Mouse (Mus musculus) midbrain, postnatal 0 days (tissue): ENCODE results near the gene Klhdc7b. TPM values are rescaled to one million over a fixed set of nuclear protein-coding genes. Genes with fewer than 3 reads are reported as not detected.

Experiments
- ATAC-seq: fragments of 200-750 bp; cut with Nextera tagmentation; 2 replicates; pipeline ENCODE4 v1.8.0; 2017; ENCODE audit warnings: moderate number of reproducible peaks, mild to moderate bottlenecking, moderate TSS enrichment, moderate library complexity; ENCODE audit not compliant: low FRiP score
- DNase-seq: peaks from one replicate; pipeline ENCODE4 v3.0.0-alpha.2; 2015; ENCODE audit warnings: low spot score
- H3K27ac ChIP-seq: fragments of 300-500 bp; sonication (generic); 2 replicates; pipeline ENCODE4 v1.5.1; 2014; ENCODE audit warnings: low read depth, mild to moderate bottlenecking, low read length, mixed read lengths
- H3K27me3 ChIP-seq: fragments of 300-500 bp; sonication (generic); 2 replicates; pipeline ENCODE4 v1.6.1; 2014; ENCODE audit warnings: low read length, control low read depth, mixed read lengths; ENCODE audit not compliant: insufficient read depth
- H3K36me3 ChIP-seq: fragments of 300-500 bp; sonication (generic); 2 replicates; pipeline ENCODE4 v1.6.1; 2014; ENCODE audit warnings: low read length, control low read depth, mixed read lengths; ENCODE audit not compliant: insufficient read depth
- H3K4me1 ChIP-seq: fragments of 300-500 bp; sonication (generic); 2 replicates; pipeline ENCODE4 v1.6.1; 2014; ENCODE audit warnings: mild to moderate bottlenecking, control low read depth, antibody characterized with exemption, low read length, mixed read lengths; ENCODE audit not compliant: insufficient read depth
- H3K4me2 ChIP-seq: fragments of 300-500 bp; sonication (generic); 2 replicates; pipeline ENCODE4 v1.6.1; 2014; ENCODE audit warnings: low read depth, mild to moderate bottlenecking, low read length, mixed read lengths; ENCODE audit not compliant: poor library complexity, severe bottlenecking
- H3K4me3 ChIP-seq: fragments of 300-500 bp; sonication (generic); 2 replicates; pipeline ENCODE4 v1.5.1; 2014; ENCODE audit warnings: low read depth, mild to moderate bottlenecking, low read length, moderate library complexity
- H3K9ac ChIP-seq: fragments of 300-500 bp; sonication (generic); replicated peaks from 2 replicates; pipeline ENCODE4 v1.6.1; 2014; ENCODE audit warnings: mild to moderate bottlenecking, low read length, moderate library complexity, mixed read lengths; ENCODE audit not compliant: poor library complexity, severe bottlenecking
- H3K9me3 ChIP-seq: fragments of 300-500 bp; sonication (generic); 2 replicates; pipeline ENCODE4 v1.6.1; 2016; ENCODE audit warnings: low read length, control low read depth
- CTCF ChIP-seq: IDR thresholded peaks from 2 replicates; pipeline ENCODE4 v1.5.1; 2016; ENCODE audit warnings: antibody characterized with exemption, mild to moderate bottlenecking
- WGBS: fragments of 180-500 bp; shearing (Covaris S2); extraction: QIAGEN DNeasy Blood & Tissue Kit; methylation state at CpG from one replicate; pipeline ENCODE4 v1.1.7; 2014; 5-methylcytosine and 5-hydroxymethylcytosine counted together
- polyA plus RNA-seq: library from polyadenylated mRNA; unstranded; fragments of >200 nt; fragmentation: Nextera tagmentation; extraction: Ambion mirVana; gene quantifications from 2 replicates; pipeline ENCODE4 v1.2.1, GENCODE M21; 2015
- total RNA-seq: library from RNA; depleted of rRNA; stranded (reverse); fragments of >200 nt; gene quantifications from 2 replicates; pipeline ENCODE4 v1.2.3, GENCODE M21; 2014; rRNA removed

Klhdc7b gene
- total and polyA plus RNA-seq, 2 experiments from 2014 or later, result 0.22 TPM; not detected in 1

DNA sequence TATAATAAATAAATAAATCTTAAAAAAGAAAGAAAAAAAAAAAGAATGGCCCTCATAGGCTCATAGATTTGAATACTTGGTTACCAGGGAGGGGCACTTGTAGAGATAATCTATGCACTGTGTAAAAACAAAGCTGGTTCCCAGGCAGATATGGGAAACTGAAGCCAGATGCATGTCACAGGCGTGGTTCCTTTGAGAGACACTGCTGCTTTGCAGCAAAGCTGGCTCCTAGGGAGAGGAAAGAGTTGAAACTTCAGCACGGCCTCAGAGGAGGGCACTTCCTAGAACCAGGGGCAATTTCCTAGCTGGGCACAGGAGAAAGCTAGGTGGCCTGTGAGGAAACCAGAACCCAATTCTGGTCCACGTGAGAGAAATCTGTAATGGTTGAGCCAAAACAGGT lies 49.4 kb downstream of the Klhdc7b start:
- Histone ChIP-seq H3K27me3 (no peaks in the 10 kb centered on the region), H3K4me2 (no peak overlapping the region), H3K27ac (no peak overlapping the region), H3K9me3 (no peaks in the 10 kb centered on the region), H3K36me3 (no peaks in the 10 kb centered on the region), H3K4me3 (no peak overlapping the region), H3K4me1 (0 out of 2 replicates have a peak, but pooled peaks cover 2% of the 10 kb centered on the region), H3K9ac (no peak overlapping the region)
- TF ChIP-seq CTCF, result no peak
- ATAC-seq (no peak), DNase-seq (no peak)
- 73% methylated on average over 3 of the region's 3 CpGs for WGBS

DNA sequence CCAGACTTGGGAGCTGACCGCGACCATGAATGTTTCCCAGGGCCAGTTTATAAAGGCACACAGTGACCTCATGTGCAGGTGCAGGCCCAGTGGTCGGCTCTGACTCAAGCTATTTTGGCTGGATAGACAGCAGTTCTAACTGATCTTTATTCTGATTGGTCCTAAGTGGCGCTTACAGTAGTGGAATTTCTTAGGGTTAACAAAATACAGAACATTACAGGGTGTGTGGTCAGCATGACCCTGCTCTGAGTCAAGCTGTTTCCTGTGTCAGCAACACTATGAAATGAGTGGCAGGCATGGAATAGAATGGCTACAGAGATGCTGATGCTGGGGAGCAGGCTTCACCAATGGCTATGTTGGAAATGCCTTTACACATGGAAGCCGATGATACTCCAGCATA lies 51.2 kb downstream of the Klhdc7b start:
- DNase-seq, result no peak
- ATAC-seq, result no peak
- H3K27ac ChIP-seq, result no peak overlapping the region
- no peaks in the 10 kb centered on the region for H3K9me3 ChIP-seq
- H3K36me3 ChIP-seq, result no peaks in the 10 kb centered on the region
- WGBS, result 90% methylated on average over 5 of the region's 5 CpGs
- H3K27me3 ChIP-seq, result no peaks in the 10 kb centered on the region
- no peak overlapping the region for H3K4me3 ChIP-seq
- H3K4me1 ChIP-seq, result 0 out of 2 replicates have a peak, but pooled peaks cover 2% of the 10 kb centered on the region
- H3K9ac ChIP-seq, result no peak overlapping the region
- H3K4me2 ChIP-seq, result no peak overlapping the region
- TF ChIP-seq CTCF, result no peak

Other genes with a start within 250 kb of the Klhdc7b start
- gene Mapk12, start 244.2 kb upstream of the Klhdc7b start, total RNA-seq, result 1.5 and 4.7 TPM in 2 replicates
- gene Mapk12, start 244.2 kb upstream of the Klhdc7b start, polyA plus RNA-seq, result 2.0 and 3.2 TPM in 2 replicates
- 26.9 and 34.8 TPM in 2 replicates for gene Mapk11, start 235.3 kb upstream of the Klhdc7b start, total RNA-seq
- 18.9 and 19.3 TPM in 2 replicates for gene Mapk11, start 235.3 kb upstream of the Klhdc7b start, polyA plus RNA-seq
- 153 and 199 TPM in 2 replicates for gene Plxnb2, start 204.1 kb upstream of the Klhdc7b start, total RNA-seq
- gene Plxnb2, start 204.1 kb upstream of the Klhdc7b start, polyA plus RNA-seq, result 46.8 and 50.4 TPM in 2 replicates
- gene Dennd6b, start 188.4 kb upstream of the Klhdc7b start, total RNA-seq, result 98.8 and 115 TPM in 2 replicates
- 88.2 and 88.3 TPM in 2 replicates for gene Dennd6b, start 188.4 kb upstream of the Klhdc7b start, polyA plus RNA-seq
- gene Ppp6r2, start 173.4 kb upstream of the Klhdc7b start, total RNA-seq, result 225 and 315 TPM in 2 replicates
- 76.5 and 87.1 TPM in 2 replicates for gene Ppp6r2, start 173.4 kb upstream of the Klhdc7b start, polyA plus RNA-seq
- 268 and 287 TPM in 2 replicates for gene Sbf1, start 69.6 kb upstream of the Klhdc7b start, total RNA-seq
- 77.3 and 79.3 TPM in 2 replicates for gene Sbf1, start 69.6 kb upstream of the Klhdc7b start, polyA plus RNA-seq
- not detected in 2 replicates for gene Adm2, start 62.2 kb upstream of the Klhdc7b start, total RNA-seq
- gene Adm2, start 62.2 kb upstream of the Klhdc7b start, polyA plus RNA-seq, result not detected in 2 replicates
- not detected in 2 replicates for gene Miox, start 50.5 kb upstream of the Klhdc7b start, total RNA-seq
- not detected in 2 replicates for gene Miox, start 50.5 kb upstream of the Klhdc7b start, polyA plus RNA-seq
- 20.2 and 25.6 TPM in 2 replicates for gene Lmf2, start 29.3 kb upstream of the Klhdc7b start, total RNA-seq
- gene Lmf2, start 29.3 kb upstream of the Klhdc7b start, polyA plus RNA-seq, result 27.3 and 30.9 TPM in 2 replicates
- gene Ncaph2, start 29.2 kb upstream of the Klhdc7b start, total RNA-seq, result 87.1 and 88.8 TPM in 2 replicates
- gene Ncaph2, start 29.2 kb upstream of the Klhdc7b start, polyA plus RNA-seq, result 88.0 and 96.9 TPM in 2 replicates
- 24.9 and 36.1 TPM in 2 replicates for gene Sco2, start 11.1 kb upstream of the Klhdc7b start, total RNA-seq
- gene Sco2, start 11.1 kb upstream of the Klhdc7b start, polyA plus RNA-seq, result 23.1 and 26.5 TPM in 2 replicates
- gene Tymp, start 7.9 kb upstream of the Klhdc7b start, total RNA-seq, result 4.6 and 7.0 TPM in 2 replicates
- 3.1 and 3.6 TPM in 2 replicates for gene Tymp, start 7.9 kb upstream of the Klhdc7b start, polyA plus RNA-seq
- gene Odf3b, start 5.6 kb upstream of the Klhdc7b start, total RNA-seq, result 2.2 and 10.7 TPM in 2 replicates
- 6.7 and 8.6 TPM in 2 replicates for gene Odf3b, start 5.6 kb upstream of the Klhdc7b start, polyA plus RNA-seq
- not detected in 2 replicates for gene Syce3, start 25.6 kb downstream of the Klhdc7b start, total RNA-seq
- gene Syce3, start 25.6 kb downstream of the Klhdc7b start, polyA plus RNA-seq, result not detected in 2 replicates
- gene Cpt1b, start 40.9 kb downstream of the Klhdc7b start, total RNA-seq, result 2.4 and 4.7 TPM in 2 replicates
- 1.7 and 2.2 TPM in 2 replicates for gene Cpt1b, start 40.9 kb downstream of the Klhdc7b start, polyA plus RNA-seq
- gene C730034F03Rik, start 44.7 kb downstream of the Klhdc7b start, total RNA-seq, result 0.66 and 1.2 TPM in 2 replicates
- gene C730034F03Rik, start 44.7 kb downstream of the Klhdc7b start, polyA plus RNA-seq, result 2.1 and 3.9 TPM in 2 replicates
- 0.85 and 0.93 TPM in 2 replicates for gene Gm44502, start 44.8 kb downstream of the Klhdc7b start, total RNA-seq
- gene Gm44502, start 44.8 kb downstream of the Klhdc7b start, polyA plus RNA-seq, result not detected in 2 replicates
- 65.3 and 66.2 TPM in 2 replicates for gene Chkb, start 45.0 kb downstream of the Klhdc7b start, total RNA-seq
- 101 and 103 TPM in 2 replicates for gene Chkb, start 45.0 kb downstream of the Klhdc7b start, polyA plus RNA-seq
- gene Mapk8ip2, start 69.0 kb downstream of the Klhdc7b start, total RNA-seq, result 100 and 110 TPM in 2 replicates
- 68.0 and 68.8 TPM in 2 replicates for gene Mapk8ip2, start 69.0 kb downstream of the Klhdc7b start, polyA plus RNA-seq
- gene Arsa, start 92.5 kb downstream of the Klhdc7b start, total RNA-seq, result 31.0 and 34.0 TPM in 2 replicates
- gene Arsa, start 92.5 kb downstream of the Klhdc7b start, polyA plus RNA-seq, result 32.4 and 37.1 TPM in 2 replicates
- 61.5 and 63.2 TPM in 2 replicates for gene Shank3, start 114.7 kb downstream of the Klhdc7b start, total RNA-seq
- 8.1 and 12.6 TPM in 2 replicates for gene Shank3, start 114.7 kb downstream of the Klhdc7b start, polyA plus RNA-seq
- gene Acr, start 183.4 kb downstream of the Klhdc7b start, total RNA-seq, result 1.7 and 3.5 TPM in 2 replicates
- gene Acr, start 183.4 kb downstream of the Klhdc7b start, polyA plus RNA-seq, result 2.0 and 3.1 TPM in 2 replicates
- 48.2 and 49.7 TPM in 2 replicates for gene Rabl2, start 207.0 kb downstream of the Klhdc7b start, total RNA-seq
- 68.1 and 70.1 TPM in 2 replicates for gene Rabl2, start 207.0 kb downstream of the Klhdc7b start, polyA plus RNA-seq